Mouse (Mus musculus): ENCODE measurements around the gene Gtf2a1.

- TF ChIP-seq CTCF (conservative IDR thresholded peaks at IDR 0.05 in 1 of 2, IDR thresholded peaks at IDR 0.05 in 1 of 2; ENCODE audit: low read depth in 2 of 2, low read length in 2 of 2): no peak
- no peak for TF ChIP-seq POLR2A (IDR thresholded peaks at IDR 0.05; ENCODE audit: low read depth, low read length)
- TF ChIP-seq ETS1 (conservative IDR thresholded peaks at IDR 0.05; ENCODE audit: low read depth, low read length): no peak
- no peak for TF ChIP-seq MAX (IDR thresholded peaks at IDR 0.05; ENCODE audit: low read length)
- TF ChIP-seq CHD1 (IDR thresholded peaks at IDR 0.05; ENCODE audit: low read depth, low read length): no peak
- TF ChIP-seq IRF4 (IDR thresholded peaks at IDR 0.05; ENCODE audit: low read depth, low read length): no peak
- no peak for TF ChIP-seq JUND (conservative IDR thresholded peaks at IDR 0.05; ENCODE audit: low read depth, low read length)
- TF ChIP-seq ZNF384 (IDR thresholded peaks at IDR 0.05; ENCODE audit: low read depth, low read length): no peak
- TF ChIP-seq SMC3 (IDR thresholded peaks at IDR 0.05; ENCODE audit: low read depth, low read length): no peak
- no peak for TF ChIP-seq HCFC1 (IDR thresholded peaks at IDR 0.05; ENCODE audit: low read depth, low read length)
- no peak for TF ChIP-seq RCOR1 (conservative IDR thresholded peaks at IDR 0.05; ENCODE audit: low read depth, low read length)
- TF ChIP-seq EP300 (IDR thresholded peaks at IDR 0.05; ENCODE audit: low read length): no peak
- TF ChIP-seq USF2 (conservative IDR thresholded peaks at IDR 0.05; ENCODE audit: low read depth, low read length): no peak
- TF ChIP-seq POLR2AphosphoS2 (IDR thresholded peaks at IDR 0.05; ENCODE audit: low read depth, low read length): no peak
Measured at GRCm38 (mm10) chr12:91607678-91608077, 17.4 kb upstream of the Gtf2a1 start.
